Mouse (Mus musculus) erythroblast, adult 5-6 weeks (primary cell): ENCODE results near the gene Golga1. TPM values are rescaled to one million over a fixed set of nuclear protein-coding genes. Genes with fewer than 3 reads are reported as not detected.
"Not testable (repeated sequence)": the region's sequence is repeated elsewhere in the genome, so short reads cannot be mapped to it uniquely, and the experiment has no call there.

Experiments
- ATAC-seq: replicated peaks from 2 replicates; pipeline ENCODE4 v1.8.0; 2016; ENCODE audit warnings: moderate number of reproducible peaks, mild to moderate bottlenecking, moderate TSS enrichment, inconsistent platforms; ENCODE audit not compliant: poor library complexity, low FRiP score, severe bottlenecking
- total RNA-seq, 2 experiments: library from RNA; stranded (forward) in 1 of 2; stranded (reverse) in 1 of 2; fragments of 150-400 nt in 1 of 2; fragments of 200-764, 138-1000 nt in 1 of 2; gene quantifications; 2 replicates each; pipeline versions ENCODE4 v1.2.3 to v1.2.4; 2015 to 2017; ENCODE audit warnings: low replicate concordance in 2 of 2

The Golga1 gene
- total RNA-seq (2015; ENCODE audit: low replicate concordance), result 4.2 and 8.6 TPM in 2 replicates
- total RNA-seq (2017; ENCODE audit: low replicate concordance), result 21.7 and 25.6 TPM in 2 replicates

DNA sequence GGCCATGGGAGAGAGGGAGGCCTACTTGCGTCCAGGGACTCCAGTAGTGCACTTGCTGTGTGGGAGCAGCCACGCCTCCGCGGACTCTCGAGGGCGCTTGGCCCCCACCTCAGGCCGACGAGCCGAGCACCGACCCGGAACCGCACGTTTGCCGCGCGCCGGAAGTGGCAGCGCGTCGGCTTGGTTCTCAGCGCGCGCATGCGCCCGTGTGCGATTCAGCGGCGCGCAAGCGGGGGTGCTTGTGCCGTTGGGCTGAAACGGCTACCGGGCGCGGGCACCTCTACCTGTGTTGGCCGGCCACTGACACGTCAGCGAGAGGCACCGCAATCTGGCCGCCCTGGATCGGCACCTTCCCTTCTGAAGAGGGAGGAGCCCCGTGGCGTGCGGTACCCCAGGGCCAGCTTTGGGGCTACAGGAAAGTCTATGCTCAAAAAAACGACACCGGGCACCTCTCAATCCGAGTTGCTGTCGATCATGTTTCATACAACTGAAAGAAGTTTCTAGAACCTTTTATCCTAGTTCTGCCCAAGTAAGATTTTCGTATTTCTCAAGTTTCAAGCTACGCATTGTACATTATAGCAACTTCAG is at the start of gene Golga1:
TSS of gene Golga1 (minus strand) at position 142 of the 588 bp plus-strand sequence.
- ATAC-seq, result peak; percentile 95

DNA sequence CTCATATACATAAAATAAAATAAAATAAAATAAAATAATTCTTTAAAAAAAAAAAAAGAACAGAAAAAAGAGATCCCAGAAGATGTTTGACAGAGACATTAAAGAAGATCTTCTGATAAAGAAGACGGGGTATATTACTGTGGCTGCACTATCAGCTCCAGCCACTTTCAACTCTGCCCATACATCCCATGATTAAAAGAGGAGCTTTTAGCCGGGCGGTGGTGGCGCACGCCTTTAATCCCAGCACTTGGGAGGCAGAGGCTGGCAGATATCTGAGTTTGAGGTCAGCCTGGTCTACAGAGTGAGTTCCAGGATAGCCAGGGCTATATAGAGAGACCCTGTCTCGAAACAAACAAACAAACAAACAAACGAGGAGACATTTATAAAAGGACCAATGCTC is 48.8 kb upstream of the Golga1 start:
- no peak for ATAC-seq

DNA sequence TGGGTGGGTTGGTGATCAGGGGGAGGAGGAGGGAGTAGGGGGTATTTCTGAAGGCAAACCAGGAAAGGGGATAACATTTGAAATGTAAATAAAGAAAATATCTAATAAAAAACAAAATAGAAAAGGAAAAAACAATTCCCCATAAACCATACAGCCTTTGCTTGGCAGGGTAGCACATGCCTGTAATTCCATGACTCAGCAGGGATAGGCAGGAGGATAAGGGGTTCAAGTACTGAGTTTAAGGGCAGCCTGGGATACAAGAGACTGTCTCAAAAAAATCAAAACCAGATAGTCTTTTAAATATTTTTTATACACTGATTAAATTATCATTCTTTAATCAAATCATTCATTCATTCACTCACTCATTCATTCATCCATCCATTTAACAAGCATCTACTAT is 45.2 kb upstream of the Golga1 start:
- no peak for ATAC-seq

DNA sequence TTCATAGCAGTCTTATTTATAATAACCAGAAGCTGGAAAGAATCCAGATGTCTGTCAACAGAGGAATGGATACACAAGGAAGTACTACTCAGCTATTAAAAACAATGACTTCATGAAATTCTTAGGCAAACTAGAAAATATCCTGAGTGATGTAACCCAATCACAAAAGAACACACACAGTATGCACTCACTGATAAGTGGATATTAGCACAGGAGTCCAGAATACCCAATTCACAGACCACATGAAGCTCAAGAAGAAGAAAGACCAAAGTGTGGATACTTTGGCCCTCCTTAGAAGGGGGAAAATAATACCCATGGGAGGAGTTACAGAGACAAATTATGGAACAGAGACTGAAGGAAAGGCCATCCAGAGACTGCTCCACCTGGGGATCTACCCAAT is 44.4 kb upstream of the Golga1 start:
- not testable (repeated sequence) for ATAC-seq

DNA sequence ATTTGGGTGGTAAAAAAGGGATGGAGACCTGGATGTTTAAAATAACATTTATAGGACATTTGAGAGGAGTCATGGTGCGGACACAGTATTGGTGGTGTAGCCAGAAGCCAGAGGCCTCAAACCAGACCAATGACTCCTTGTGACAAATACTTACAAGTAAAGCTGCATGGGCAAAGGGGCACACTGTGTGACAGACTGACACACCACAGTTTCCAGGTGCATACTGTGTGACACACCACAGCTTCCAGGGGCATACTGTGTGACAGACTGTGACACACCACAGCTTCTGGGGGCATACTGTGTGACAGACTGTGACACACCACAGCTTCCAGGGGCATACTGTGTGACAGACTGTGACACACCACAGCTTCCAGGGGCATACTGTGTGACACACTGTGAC is 34.6 kb upstream of the Golga1 start:
- ATAC-seq, result not testable (repeated sequence)

DNA sequence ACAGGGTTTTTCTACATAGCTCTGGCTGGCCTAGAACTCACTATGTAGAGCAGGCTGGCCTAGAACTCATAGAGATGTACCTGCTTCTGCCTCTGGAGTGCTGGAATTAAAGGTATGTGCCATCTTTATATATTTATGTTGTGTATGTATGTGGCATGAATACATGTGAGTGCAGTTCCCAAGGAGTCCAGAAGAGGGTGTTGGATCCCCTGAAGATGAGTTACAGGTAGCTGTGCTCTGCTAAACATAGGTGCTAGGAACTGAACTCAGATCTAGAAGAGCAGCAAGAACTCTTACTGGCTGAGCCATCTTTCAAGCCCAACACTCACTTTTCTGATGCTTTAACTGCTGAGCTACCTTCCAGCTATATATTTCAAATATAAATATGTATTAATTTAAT is 32.7 kb upstream of the Golga1 start:
- ATAC-seq, result peak; percentile 67; the same call in 1 of the 2 replicates

DNA sequence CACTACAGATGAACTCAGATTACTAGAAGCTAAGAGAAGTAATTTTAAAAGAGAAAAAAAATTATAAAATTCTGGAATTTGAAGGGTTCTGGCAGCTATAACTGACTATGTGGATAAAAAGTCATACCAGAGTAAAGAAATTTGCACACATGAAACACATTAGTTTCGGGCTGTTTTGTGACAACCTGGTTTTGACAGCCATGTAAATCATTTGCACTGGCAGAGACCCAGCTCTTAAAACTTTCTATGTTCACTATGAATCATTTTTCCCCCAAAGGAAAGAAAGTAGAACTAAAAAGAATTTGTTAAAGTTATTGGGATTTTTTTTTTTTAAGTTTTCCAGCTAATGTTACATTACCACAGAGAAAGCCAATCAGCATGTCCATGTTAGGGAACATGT is 26.6 kb upstream of the Golga1 start:
- ATAC-seq, result no peak

DNA sequence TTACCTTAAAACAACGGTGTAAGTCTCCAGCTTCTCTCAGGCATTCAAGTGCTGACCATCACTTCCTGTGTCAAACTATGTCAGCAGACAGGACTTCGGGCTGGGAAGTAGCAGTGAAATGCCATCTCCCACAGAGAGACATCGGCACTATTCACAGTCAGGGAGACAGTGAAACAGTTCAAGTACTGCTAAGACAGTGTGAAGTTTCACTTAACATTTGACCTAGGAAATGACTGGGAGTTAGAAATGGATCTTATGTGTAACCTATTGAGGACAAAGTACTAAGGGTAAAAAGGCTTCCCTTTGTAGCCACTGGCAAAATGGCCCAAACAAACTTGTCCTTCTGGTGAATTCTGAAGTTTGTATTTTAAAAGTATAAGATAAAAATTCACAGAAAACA is 17.4 kb upstream of the Golga1 start:
- ATAC-seq, result no peak

DNA sequence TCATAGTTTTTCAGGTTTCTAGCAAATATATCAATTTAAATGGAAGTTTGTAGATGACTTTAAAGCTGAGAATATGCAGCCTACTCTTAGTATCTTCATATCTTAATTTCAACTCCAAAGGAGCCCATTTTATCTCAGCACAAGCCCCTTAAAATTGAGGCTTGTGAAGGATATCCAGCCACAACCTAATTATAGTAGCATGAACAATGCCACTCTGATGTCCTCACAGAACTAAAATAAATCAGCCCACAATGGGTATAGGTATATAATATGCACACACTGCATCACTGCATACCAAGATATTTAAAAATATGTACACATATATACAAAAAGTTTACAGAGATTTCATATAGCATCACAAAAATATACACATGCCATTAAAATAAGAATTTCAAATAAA is 5.3 kb upstream of the Golga1 start:
- no peak for ATAC-seq

DNA sequence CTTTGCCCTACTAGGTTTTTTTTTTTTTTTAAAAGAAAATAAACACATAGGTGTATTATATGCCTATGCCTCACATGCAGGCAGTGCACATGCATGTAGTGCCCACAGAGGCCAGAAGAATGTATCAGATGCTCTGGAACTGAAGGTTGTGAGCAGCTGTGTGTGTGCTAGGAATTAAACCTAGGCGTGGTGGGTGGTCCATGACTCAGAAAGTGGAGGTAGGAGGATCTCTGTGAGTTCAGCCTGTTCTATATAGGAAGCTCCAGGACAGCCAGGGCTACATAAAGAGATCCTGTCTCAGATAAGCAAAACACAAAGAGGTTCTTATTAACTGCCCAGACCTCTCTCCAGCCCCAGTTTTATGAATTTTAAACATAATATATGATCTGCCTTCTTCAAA is 3.8 kb upstream of the Golga1 start:
- ATAC-seq, result no peak

DNA sequence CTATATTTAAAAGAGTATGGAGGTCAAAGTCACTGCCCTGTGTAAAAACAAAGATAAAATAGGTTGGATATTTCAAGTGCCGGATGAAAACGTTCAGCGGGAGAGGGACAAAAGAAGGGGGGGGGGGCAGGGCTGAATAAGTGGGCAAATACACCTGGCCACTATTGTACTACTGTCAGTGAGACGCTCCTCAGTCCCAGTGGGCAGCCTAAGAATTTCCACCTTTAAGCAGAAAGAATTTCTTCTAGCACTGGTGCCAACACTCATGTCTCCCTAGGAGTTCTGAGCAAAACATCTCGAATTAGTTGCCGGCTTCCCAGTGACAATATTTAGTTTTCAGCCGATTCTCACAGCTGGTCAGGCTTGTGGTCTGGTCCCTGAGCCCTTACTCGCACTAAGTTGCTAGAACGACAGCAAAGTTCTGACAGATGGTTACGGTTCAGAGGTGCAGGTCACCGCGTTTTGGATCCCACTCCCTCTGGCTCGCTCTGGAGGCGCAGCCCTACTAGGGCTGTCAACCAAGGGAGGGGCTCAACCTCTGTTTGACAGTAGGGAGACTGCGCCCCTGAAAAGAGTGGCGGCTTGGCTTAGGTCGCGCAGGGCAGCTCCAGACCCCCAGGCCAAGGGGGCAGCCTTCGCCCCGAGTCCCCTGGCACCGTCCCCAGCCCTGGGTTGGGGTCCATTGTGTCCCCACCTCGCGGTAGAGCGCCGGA is 498 bp downstream of the Golga1 start:
- ATAC-seq, result peak; percentile 72

DNA sequence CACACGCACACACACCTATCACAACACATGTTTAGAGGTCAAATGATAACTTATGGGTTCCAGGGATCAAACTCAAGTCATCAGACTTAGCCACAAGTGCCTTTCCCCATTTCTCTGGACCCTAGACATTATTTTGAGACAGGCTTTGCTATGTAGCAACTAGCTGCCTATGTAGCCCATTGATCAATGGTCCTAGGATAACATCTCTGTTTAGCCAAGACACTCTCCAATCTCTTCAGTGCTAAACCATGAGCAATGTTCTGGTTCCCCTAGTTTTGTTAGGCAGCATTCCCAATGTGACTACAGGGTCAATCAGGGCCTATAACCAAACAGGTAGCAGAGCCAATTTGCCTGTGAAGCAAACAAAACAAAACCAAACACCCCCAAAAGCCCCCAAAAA is 16.8 kb downstream of the Golga1 start:
- no peak for ATAC-seq

DNA sequence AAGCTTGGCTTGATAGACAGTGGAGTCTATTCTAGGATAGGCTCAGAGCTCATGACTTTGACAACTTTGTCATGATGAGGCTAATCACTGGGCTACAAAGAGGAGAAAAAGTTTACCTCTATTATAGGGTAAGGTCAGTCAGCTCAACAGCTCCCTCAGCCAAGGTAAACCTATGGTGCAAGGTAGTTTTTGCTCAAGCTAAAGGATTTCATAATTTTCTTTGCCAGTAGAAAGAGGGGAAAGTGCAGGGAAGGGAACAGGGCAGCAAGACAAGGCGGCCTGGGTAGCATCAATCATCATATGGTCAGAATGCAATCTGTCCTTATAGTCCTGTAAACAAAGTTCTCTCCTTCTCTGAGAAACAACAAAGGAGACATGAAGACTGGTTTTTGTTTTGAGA is 25.1 kb downstream of the Golga1 start:
- no peak for ATAC-seq

DNA sequence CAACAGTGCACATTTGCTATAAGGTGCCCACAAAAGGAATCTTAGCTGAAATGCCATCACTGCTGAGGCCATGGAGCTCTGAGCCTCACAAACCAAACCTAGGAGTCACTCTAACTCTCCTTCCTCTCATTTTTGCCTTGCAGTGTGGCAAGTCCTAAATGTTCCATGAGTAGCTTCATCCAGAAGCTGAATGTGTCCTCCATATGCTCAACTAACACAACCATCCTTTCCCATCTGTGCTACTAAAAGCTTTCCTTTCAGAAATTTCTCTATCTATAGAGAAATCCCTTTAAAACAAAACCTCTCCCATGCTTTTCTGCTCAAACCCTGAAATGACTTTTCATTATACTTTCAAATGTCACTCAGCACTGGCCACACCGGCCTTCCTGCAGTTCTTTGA is 33.7 kb downstream of the Golga1 start:
- ATAC-seq, result no peak

DNA sequence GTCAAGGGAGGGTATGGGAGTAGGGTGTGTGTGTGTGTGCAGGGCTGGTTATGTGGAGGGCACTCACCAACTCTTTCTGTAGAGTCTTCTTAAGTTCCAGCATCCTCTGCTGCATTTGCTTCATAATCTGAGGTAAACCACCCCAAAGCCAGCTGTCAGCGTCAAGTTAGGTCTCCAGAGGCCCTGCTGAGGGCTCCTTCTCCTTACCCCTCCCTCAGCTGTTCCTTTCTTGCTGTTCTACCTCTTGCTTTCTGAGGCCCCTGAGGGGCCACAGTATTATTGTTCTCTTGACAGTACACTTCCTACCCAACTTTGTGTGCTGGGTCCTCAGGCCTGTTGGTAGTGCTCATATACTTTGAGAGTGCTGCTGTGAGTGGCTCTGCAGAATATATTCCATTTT is 45.3 kb downstream of the Golga1 start:
- ATAC-seq, result no peak

DNA sequence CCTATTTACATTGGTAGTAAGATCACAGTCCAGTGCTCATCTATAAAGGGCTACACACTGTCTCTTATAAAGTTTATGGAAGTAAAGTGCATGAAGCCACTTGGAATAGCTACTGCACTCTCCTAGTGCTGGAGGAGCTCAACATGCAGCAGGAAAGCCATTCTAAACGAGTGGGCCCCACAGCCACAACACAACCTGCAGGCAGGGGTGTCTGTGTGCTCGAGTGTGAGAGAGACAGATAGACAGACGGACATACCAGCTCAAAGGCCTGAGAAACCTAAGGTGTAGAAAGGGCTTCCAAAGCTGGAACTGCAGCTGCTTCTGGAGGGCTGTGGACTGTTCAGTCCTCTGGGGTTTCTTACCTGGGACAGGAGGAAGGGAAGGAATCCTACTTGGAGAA is 48.8 kb downstream of the Golga1 start:
- ATAC-seq, result no peak

DNA sequence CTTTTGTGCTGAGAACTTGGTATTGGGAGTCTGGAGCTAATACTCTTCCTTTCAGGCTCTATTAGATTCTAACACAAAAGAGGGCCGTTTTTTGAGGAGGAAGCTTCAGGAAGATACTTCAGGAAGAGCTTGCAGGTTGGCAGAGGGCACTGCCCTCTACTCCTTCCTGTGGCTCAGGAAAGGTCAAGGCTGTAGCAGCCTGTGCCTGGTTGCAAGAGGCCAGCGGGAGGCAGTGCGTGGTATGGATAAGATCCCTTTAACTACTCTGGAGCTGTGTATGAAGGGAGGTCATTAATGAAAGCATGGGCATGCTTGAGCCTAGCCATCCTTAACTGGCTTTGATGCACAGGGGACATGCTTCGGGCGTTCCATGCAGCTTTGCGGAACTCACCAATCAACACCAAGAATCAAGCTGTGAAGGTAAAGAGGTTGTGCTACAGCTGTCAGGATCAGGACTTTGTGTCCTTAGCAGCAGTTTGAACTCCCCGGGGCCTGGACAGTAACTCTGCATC is 52.5 kb downstream of the Golga1 start:
- no peak for ATAC-seq

DNA sequence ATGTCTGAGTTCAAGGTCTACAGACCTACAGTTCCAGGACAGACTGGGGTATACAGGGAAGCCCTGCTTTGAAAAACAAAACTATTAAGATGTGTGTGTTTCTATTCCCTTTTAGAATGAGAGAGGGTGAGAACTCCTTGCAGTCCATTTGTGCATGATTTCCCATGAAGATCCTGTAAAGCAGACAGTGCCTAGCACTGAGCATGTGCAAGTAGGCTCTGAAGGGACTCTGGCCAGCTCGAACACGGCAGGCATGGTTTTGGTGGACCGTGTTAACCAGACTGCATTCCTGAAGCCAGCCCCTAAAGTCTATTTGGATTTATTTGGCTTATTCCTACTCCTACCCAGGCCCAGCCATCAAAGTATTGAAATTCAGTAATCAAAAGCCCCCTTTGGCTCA is 53.4 kb downstream of the Golga1 start:
- no peak for ATAC-seq

DNA sequence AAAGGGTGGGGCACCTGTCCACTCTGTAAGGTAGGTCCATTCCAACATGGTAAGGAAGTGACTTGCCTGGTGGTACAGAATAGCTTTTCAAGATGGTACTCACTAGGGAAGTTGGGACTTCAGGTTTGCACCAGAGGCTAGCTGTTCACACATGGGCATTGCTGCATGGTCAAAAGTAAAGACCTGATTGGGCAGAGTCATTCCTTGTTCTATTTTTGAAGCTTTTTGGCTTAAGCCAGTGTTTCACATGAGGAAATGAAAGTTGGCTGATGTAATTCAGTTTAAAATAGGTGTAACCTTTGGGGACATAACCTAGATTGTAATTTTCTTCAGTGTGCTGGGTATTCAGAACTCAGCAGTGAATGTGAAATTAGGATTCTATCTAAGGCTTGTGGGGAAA is 54.1 kb downstream of the Golga1 start:
- no peak for ATAC-seq

DNA sequence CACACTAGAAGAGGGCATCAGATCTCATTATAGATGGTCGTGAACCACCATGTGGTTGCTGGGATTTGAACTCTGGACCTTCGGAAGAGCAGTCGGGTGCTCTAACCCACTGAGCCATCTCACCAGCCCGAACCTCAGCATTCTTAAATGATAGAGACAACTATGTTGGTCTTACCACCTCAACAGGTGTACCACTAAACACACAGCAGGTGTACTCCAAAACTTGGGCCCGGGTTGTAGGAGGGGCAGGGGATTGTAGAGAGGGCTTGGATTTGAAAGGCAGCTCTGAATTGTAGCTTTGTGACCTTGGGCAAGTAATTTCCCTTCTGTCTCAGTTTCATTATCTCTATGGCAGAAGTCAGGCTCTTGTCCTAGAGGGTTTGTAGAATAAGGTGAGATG is 55.2 kb downstream of the Golga1 start:
- ATAC-seq, result not testable (repeated sequence)

DNA sequence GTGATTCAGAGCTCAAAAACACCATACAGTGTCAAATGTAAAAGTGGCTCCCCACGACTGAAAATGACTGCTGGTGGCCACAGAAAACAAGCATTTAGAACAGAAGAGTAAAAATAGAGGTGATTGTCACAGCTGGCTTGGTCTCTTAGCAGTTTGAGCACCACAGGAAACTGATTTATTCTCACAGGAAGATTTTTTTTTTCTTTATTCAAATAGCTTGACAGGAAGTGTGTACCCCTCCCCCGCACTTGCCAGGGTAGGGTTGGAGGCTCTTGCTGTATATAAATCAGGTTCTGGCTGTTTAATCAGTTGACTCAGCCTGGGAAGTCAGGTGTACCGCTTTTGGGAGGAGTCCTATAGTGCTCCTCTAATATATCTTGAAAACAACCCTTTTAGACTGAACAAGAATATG is 56.4 kb downstream of the Golga1 start:
- ATAC-seq, result no peak
